Mouse (Mus musculus): ENCODE measurements around the gene Ninl. TPM values are rescaled to one million over a fixed set of nuclear protein-coding genes. Genes with fewer than 3 reads are reported as not detected.

Gene Ninl
- polyA plus RNA-seq (2012; rRNA removed): 11.2 and 16.4 TPM in 2 replicates

GRCm38 (mm10) chr2:151039232-151039695, at the start of gene Ninl, which contains the start of gene Nanp:
Gene Ninl (minus strand): TSS chr2:151039382.
Gene Nanp (minus strand): TSS chr2:151039398.
- no peak for TF ChIP-seq CTCF (IDR thresholded peaks at IDR 0.05; ENCODE audit: borderline replicate concordance, extremely low read depth, insufficient read depth, insufficient read length)
- TF ChIP-seq POLR2A (IDR thresholded peaks at IDR 0.05; ENCODE audit: borderline replicate concordance, extremely low read depth, insufficient read depth, insufficient read length, poor library complexity, severe bottlenecking): peak; percentile 42; the same call in 1 of the 2 replicates
- peak; percentile 97 for DNase-seq (ENCODE audit: low read depth)

DNA sequence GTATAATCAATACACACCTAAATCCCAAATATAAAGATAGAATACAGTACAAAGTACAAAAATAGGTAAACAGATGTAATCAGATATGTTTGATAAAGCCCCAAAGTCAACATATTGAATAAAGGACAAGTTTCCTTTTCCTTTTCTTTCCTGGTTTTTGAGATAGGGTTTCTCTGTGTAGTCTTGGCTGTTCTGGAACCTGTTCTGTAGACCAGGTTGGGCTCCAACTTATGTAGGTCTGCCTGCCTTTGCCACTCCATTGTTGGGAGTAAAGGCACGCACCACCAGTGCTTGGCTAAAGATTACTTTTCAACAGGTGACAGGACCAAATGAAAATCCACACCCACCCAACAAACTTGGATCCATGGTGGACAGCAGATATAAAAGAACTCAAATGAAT, 17.5 kb upstream of the Ninl start:
- DNase-seq (ENCODE audit: low read depth): no peak
- TF ChIP-seq POLR2A (IDR thresholded peaks at IDR 0.05; ENCODE audit: borderline replicate concordance, extremely low read depth, insufficient read depth, insufficient read length, poor library complexity, severe bottlenecking) (no peak), CTCF (IDR thresholded peaks at IDR 0.05; ENCODE audit: borderline replicate concordance, extremely low read depth, insufficient read depth, insufficient read length) (no peak)

DNA sequence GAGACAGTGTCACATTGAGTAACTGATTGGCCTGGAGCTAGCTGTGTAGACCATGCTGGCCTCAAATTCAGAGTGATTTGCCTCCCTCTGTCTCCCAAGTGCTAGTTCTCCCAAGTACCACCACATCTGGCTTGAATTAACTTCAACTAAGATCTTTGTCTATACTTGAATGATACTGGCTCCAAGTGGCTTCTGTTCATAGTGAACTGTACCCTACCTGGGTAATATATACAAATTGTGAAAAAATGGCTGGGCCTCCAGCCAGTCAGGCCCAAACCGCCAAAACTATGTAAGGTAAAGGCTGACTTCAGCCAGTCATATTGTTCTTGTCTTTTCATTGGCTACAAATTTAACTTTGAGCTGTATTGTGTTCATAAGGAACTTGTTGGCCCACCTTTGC, 1.2 kb upstream of the Ninl start:
- TF ChIP-seq POLR2A (IDR thresholded peaks at IDR 0.05; ENCODE audit: borderline replicate concordance, extremely low read depth, insufficient read depth, insufficient read length, poor library complexity, severe bottlenecking) (no peak), CTCF (IDR thresholded peaks at IDR 0.05; ENCODE audit: borderline replicate concordance, extremely low read depth, insufficient read depth, insufficient read length) (no peak)

DNA sequence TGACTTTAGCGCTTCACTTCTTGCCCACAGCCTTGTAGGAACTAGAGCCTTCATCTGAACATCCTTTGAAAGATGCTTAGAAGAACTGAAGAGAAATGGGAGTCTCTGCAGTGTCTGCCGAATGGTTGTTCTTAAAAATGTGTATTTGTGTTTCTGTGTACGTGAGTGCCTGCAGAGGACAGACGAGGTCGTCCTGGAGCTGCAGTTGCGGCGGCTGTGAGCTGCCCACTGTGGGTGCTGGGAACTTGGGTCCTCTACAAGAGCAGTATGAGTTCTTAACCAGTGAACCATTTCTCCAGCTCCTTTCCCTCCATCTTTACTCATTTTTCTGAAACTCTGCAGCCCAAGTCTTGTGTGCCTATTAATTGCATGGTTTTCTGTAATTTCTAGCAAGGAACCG, 544 bp upstream of the Ninl start:
- TF ChIP-seq POLR2A (IDR thresholded peaks at IDR 0.05; ENCODE audit: borderline replicate concordance, extremely low read depth, insufficient read depth, insufficient read length, poor library complexity, severe bottlenecking) (no peak), CTCF (IDR thresholded peaks at IDR 0.05; ENCODE audit: borderline replicate concordance, extremely low read depth, insufficient read depth, insufficient read length) (no peak)
- DNase-seq (ENCODE audit: low read depth): no peak

More for the DNA sequence above, 1.2 kb upstream of the Ninl start:
- no peak for DNase-seq (ENCODE audit: low read depth)

GRCm38 (mm10) chr2:151038811-151039222, 365 bp downstream of the Ninl start:
- no peak for DNase-seq (ENCODE audit: low read depth)
- TF ChIP-seq CTCF (IDR thresholded peaks at IDR 0.05; ENCODE audit: borderline replicate concordance, extremely low read depth, insufficient read depth, insufficient read length): no peak
- no peak; the same call in 1 of the 2 replicates for TF ChIP-seq POLR2A (IDR thresholded peaks at IDR 0.05; ENCODE audit: borderline replicate concordance, extremely low read depth, insufficient read depth, insufficient read length, poor library complexity, severe bottlenecking)

GRCm38 (mm10) chr2:151037876-151038552, 1.2 kb downstream of the Ninl start:
- TF ChIP-seq CTCF (IDR thresholded peaks at IDR 0.05; ENCODE audit: borderline replicate concordance, extremely low read depth, insufficient read depth, insufficient read length) (no peak), POLR2A (IDR thresholded peaks at IDR 0.05; ENCODE audit: borderline replicate concordance, extremely low read depth, insufficient read depth, insufficient read length, poor library complexity, severe bottlenecking) (no peak)
- DNase-seq (ENCODE audit: low read depth): peak; percentile 7

GRCm38 (mm10) chr2:151037292-151037691, 1.9 kb downstream of the Ninl start:
- DNase-seq (ENCODE audit: low read depth): no peak
- TF ChIP-seq CTCF (IDR thresholded peaks at IDR 0.05; ENCODE audit: borderline replicate concordance, extremely low read depth, insufficient read depth, insufficient read length) (no peak), POLR2A (IDR thresholded peaks at IDR 0.05; ENCODE audit: borderline replicate concordance, extremely low read depth, insufficient read depth, insufficient read length, poor library complexity, severe bottlenecking) (no peak)

GRCm38 (mm10) chr2:151036721-151037120, 2.5 kb downstream of the Ninl start:
- no peak for DNase-seq (ENCODE audit: low read depth)
- no peak for TF ChIP-seq CTCF (IDR thresholded peaks at IDR 0.05; ENCODE audit: borderline replicate concordance, extremely low read depth, insufficient read depth, insufficient read length)
- TF ChIP-seq POLR2A (IDR thresholded peaks at IDR 0.05; ENCODE audit: borderline replicate concordance, extremely low read depth, insufficient read depth, insufficient read length, poor library complexity, severe bottlenecking): no peak

DNA sequence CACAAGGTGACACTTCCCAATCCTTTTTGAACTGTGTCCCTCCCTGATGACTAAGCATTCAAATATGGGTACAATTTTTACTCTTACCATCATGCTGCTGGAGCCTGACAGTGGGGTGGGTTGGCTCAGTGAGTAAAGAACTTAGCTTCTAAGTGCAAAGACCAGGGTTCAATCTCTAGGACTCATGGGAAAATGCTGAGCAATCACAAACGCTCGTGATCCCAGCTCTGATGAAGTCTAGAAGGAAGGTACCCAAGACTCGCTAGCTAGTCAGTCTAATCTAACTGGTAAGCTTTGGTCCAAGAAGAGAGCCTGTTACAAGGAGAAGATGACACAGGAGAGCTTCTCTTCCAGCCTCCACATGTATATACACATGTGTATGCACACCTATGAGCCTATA, 4.7 kb downstream of the Ninl start:
- no peak for DNase-seq (ENCODE audit: low read depth)
- TF ChIP-seq CTCF (IDR thresholded peaks at IDR 0.05; ENCODE audit: borderline replicate concordance, extremely low read depth, insufficient read depth, insufficient read length): no peak
- TF ChIP-seq POLR2A (IDR thresholded peaks at IDR 0.05; ENCODE audit: borderline replicate concordance, extremely low read depth, insufficient read depth, insufficient read length, poor library complexity, severe bottlenecking): no peak

DNA sequence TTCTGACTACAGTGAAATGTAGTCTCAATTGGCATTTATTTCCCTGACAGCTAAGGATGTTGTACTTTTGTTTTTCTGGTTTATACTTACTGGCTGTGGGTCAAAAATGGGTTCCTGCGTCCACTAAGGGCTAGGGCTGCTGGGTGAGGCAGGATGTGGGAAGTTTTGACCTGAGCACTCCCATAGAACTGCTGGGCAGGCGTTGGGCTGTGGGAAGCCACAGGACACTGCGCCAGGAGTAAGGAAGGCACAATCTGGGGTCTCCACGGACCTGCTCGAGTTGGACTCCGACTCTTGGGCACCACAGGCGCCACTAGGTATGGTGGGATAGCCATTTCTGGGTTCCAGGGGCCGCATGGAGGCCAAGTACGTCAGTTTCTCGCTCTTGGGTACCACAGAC, 18.0 kb downstream of the Ninl start:
- no peak for DNase-seq (ENCODE audit: low read depth)
- TF ChIP-seq POLR2A (IDR thresholded peaks at IDR 0.05; ENCODE audit: borderline replicate concordance, extremely low read depth, insufficient read depth, insufficient read length, poor library complexity, severe bottlenecking): no peak
- no peak for TF ChIP-seq CTCF (IDR thresholded peaks at IDR 0.05; ENCODE audit: borderline replicate concordance, extremely low read depth, insufficient read depth, insufficient read length)

DNA sequence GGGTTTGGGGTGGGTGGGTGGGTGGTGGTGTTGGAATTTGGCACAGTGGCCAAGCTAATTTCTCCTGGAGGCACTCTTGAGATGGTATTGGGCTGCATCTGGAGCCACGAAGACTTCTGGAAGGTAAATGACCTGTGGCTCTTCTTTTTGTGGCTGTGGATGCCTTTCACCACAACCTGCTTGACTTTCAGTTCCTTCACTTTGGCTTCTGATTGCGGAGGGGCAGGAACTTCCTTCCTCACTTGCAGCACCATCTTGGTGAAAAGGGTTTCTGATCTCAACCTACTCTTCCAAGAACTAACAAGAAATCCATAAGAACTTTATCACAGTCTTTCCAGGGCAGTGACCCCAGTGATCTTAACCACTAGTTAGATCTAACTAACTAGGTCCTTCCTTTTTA, 23.9 kb downstream of the Ninl start:
- TF ChIP-seq POLR2A (IDR thresholded peaks at IDR 0.05; ENCODE audit: borderline replicate concordance, extremely low read depth, insufficient read depth, insufficient read length, poor library complexity, severe bottlenecking) (no peak), CTCF (IDR thresholded peaks at IDR 0.05; ENCODE audit: borderline replicate concordance, extremely low read depth, insufficient read depth, insufficient read length) (no peak)
- no peak for DNase-seq (ENCODE audit: low read depth)

DNA sequence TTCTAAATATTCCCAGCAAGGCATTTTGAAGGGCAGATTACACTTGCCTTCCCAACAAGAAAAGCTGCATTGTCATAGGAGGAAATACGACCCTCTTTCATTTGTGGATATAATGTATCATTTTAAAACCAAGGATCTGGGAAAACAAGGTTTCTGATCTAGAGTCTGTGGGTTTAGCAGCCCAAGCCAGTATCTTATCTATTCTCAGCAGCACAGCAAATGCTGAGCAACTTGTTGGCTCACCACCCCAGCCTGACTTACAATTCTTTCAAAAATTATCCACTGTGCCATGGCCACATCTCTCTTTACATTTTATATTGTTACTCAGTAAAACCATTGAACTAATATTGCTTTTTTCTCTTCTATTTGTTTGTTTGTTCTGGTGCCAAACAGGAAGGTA, 27.9 kb downstream of the Ninl start:
- TF ChIP-seq CTCF (IDR thresholded peaks at IDR 0.05; ENCODE audit: borderline replicate concordance, extremely low read depth, insufficient read depth, insufficient read length): no peak
- no peak for TF ChIP-seq POLR2A (IDR thresholded peaks at IDR 0.05; ENCODE audit: borderline replicate concordance, extremely low read depth, insufficient read depth, insufficient read length, poor library complexity, severe bottlenecking)
- DNase-seq (ENCODE audit: low read depth): no peak
